Mouse (Mus musculus) CH12.LX (cell line): ENCODE results near the gene Abhd14b. TPM values are rescaled to one million over a fixed set of nuclear protein-coding genes. Genes with fewer than 3 reads are reported as not detected.

ENCODE experiments used
- DNase-seq: peaks from one replicate; pipeline ENCODE4 v3.0.0-alpha.2; 2013; ENCODE audit errors: extremely low read depth
- H3K27ac ChIP-seq: 2 replicates; pipeline ENCODE4 v1.5.1; 2012; ENCODE audit warnings: low read depth, mild to moderate bottlenecking, control low read depth, moderate library complexity; ENCODE audit not compliant: insufficient read depth
- H3K27me3 ChIP-seq: replicated peaks from 2 replicates; pipeline ENCODE3; 2012; ENCODE audit warnings: inconsistent platforms
- H3K36me3 ChIP-seq, 2 experiments: replicated peaks in 1 of 2; 2 replicates each; pipeline versions ENCODE3 to v1.6.1; 2012; ENCODE audit warnings: inconsistent platforms in 1 of 2, low read length in 1 of 2, mild to moderate bottlenecking in 1 of 2, mixed read lengths in 1 of 2, moderate library complexity in 1 of 2; ENCODE audit not compliant: control insufficient read depth in 1 of 2, insufficient read depth in 1 of 2
- H3K4me1 ChIP-seq, 2 experiments: 2 replicates each; pipeline ENCODE4 v1.6.1; 2012; ENCODE audit warnings: inconsistent platforms in 1 of 2, moderate library complexity in 1 of 2; ENCODE audit not compliant: insufficient read depth in 2 of 2, control insufficient read depth in 1 of 2
- H3K4me2 ChIP-seq: 2 replicates; pipeline ENCODE4 v1.6.1; 2012; ENCODE audit warnings: low read depth, mild to moderate bottlenecking, control low read depth; ENCODE audit not compliant: poor library complexity, insufficient read depth, severe bottlenecking
- H3K4me3 ChIP-seq, 3 experiments: fragments of 150-350 bp in 1 of 3; sonication (generic) in 1 of 3; replicated peaks in 1 of 3; 2 replicates each; pipeline versions ENCODE3 to v1.5.1; 2011 to 2012; ENCODE audit warnings: low read depth in 2 of 3, low read length in 2 of 3, mild to moderate bottlenecking in 2 of 3, moderate library complexity in 2 of 3, control low read depth in 1 of 3, improper control_type of control experiment in 1 of 3, inconsistent platforms in 1 of 3, mixed read lengths in 1 of 3; ENCODE audit not compliant: poor library complexity in 1 of 3
- H3K79me2 ChIP-seq: replicated peaks from 2 replicates; pipeline ENCODE4 v1.6.1; 2012; ENCODE audit warnings: mild to moderate bottlenecking, moderate library complexity; ENCODE audit not compliant: control insufficient read depth, poor library complexity, insufficient read depth, severe bottlenecking; ENCODE audit errors: extremely low read depth
- H3K9ac ChIP-seq: 2 replicates; pipeline ENCODE4 v1.6.1; 2012; ENCODE audit warnings: low read depth, mild to moderate bottlenecking, control low read depth, moderate library complexity; ENCODE audit not compliant: insufficient read depth
- H3K9me3 ChIP-seq: replicated peaks from 2 replicates; pipeline ENCODE3; 2012; ENCODE audit warnings: low read length, inconsistent platforms, mixed read lengths
- BHLHE40 ChIP-seq: IDR thresholded peaks from 2 replicates; pipeline ENCODE4 v1.6.1; 2011; ENCODE audit warnings: mild to moderate bottlenecking, low read depth, low read length, improper control_type of control experiment
- CHD2 ChIP-seq: IDR thresholded peaks from 2 replicates; pipeline ENCODE4 v1.6.1; 2011; ENCODE audit warnings: low read length, improper control_type of control experiment
- CTCF ChIP-seq, 2 experiments: IDR thresholded peaks in 1 of 2; conservative IDR thresholded peaks in 1 of 2; 2 replicates each; pipeline ENCODE4 v1.5.1; 2011 to 2012; ENCODE audit warnings: low read depth in 2 of 2, low read length in 2 of 2, improper control_type of control experiment in 1 of 2, inconsistent platforms in 1 of 2, mild to moderate bottlenecking in 1 of 2, moderate library complexity in 1 of 2
- ELF1 ChIP-seq: IDR thresholded peaks from 2 replicates; pipeline ENCODE4 v1.6.1; 2014; ENCODE audit warnings: low read depth, mild to moderate bottlenecking, inconsistent platforms, low read length, improper control_type of control experiment
- ETS1 ChIP-seq: conservative IDR thresholded peaks from 2 replicates; pipeline ENCODE4 v1.6.1; 2012; ENCODE audit warnings: low read depth, mild to moderate bottlenecking, inconsistent platforms, low read length, improper control_type of control experiment, moderate library complexity
- GABPA ChIP-seq: IDR thresholded peaks from 2 replicates; pipeline ENCODE4 v1.6.1; 2012; ENCODE audit warnings: low read depth, low read length, improper control_type of control experiment, inconsistent platforms; ENCODE audit not compliant: insufficient replicate concordance
- HCFC1 ChIP-seq: IDR thresholded peaks from 2 replicates; pipeline ENCODE4 v1.6.1; 2012; ENCODE audit warnings: low read depth, mild to moderate bottlenecking, inconsistent platforms, low read length, improper control_type of control experiment
- IRF4 ChIP-seq: IDR thresholded peaks from 2 replicates; pipeline ENCODE4 v1.6.1; 2014; ENCODE audit warnings: low read depth, mild to moderate bottlenecking, inconsistent platforms, low read length, improper control_type of control experiment
- JUND ChIP-seq: conservative IDR thresholded peaks from 2 replicates; pipeline ENCODE4 v1.6.1; 2011; ENCODE audit warnings: low read depth, low read length, improper control_type of control experiment
- MEF2A ChIP-seq: IDR thresholded peaks from 2 replicates; pipeline ENCODE4 v1.6.1; 2014; ENCODE audit warnings: low read depth, mild to moderate bottlenecking, inconsistent platforms, low read length, improper control_type of control experiment, borderline replicate concordance
- MXI1 ChIP-seq: IDR thresholded peaks from 2 replicates; pipeline ENCODE4 v1.6.1; 2011; ENCODE audit warnings: mild to moderate bottlenecking, low read depth, low read length, improper control_type of control experiment
- NRF1 ChIP-seq: IDR thresholded peaks from 2 replicates; pipeline ENCODE4 v1.6.1; 2014; ENCODE audit warnings: low read depth, mild to moderate bottlenecking, inconsistent platforms, low read length, improper control_type of control experiment, moderate library complexity
- POLR2A ChIP-seq: IDR thresholded peaks from 2 replicates; pipeline ENCODE4 v1.6.1; 2011; ENCODE audit warnings: low read depth, mild to moderate bottlenecking, improper control_type of control experiment, low read length
- POLR2AphosphoS2 ChIP-seq: IDR thresholded peaks from 2 replicates; pipeline ENCODE4 v1.6.1; 2011; ENCODE audit warnings: low read depth, low read length, improper control_type of control experiment
- RAD21 ChIP-seq: IDR thresholded peaks from 2 replicates; pipeline ENCODE4 v1.6.1; 2011; ENCODE audit warnings: low read depth, mild to moderate bottlenecking, low read length, improper control_type of control experiment, moderate library complexity
- RCOR1 ChIP-seq: conservative IDR thresholded peaks from 2 replicates; pipeline ENCODE4 v1.6.1; 2012; ENCODE audit warnings: low read depth, mild to moderate bottlenecking, inconsistent platforms, low read length, improper control_type of control experiment
- SIN3A ChIP-seq: IDR thresholded peaks from 2 replicates; pipeline ENCODE4 v1.6.1; 2012; ENCODE audit warnings: low read length, improper control_type of control experiment, inconsistent platforms
- SMC3 ChIP-seq: IDR thresholded peaks from 2 replicates; pipeline ENCODE4 v1.6.1; 2011; ENCODE audit warnings: low read depth, low read length, improper control_type of control experiment
- TCF12 ChIP-seq: IDR thresholded peaks from 2 replicates; pipeline ENCODE4 v1.6.1; 2014; ENCODE audit warnings: low read depth, mild to moderate bottlenecking, inconsistent platforms, low read length, improper control_type of control experiment
- USF1 ChIP-seq: IDR thresholded peaks from 2 replicates; pipeline ENCODE4 v1.6.1; 2014; ENCODE audit warnings: low read depth, mild to moderate bottlenecking, inconsistent platforms, low read length, improper control_type of control experiment
- USF2 ChIP-seq: conservative IDR thresholded peaks from 2 replicates; pipeline ENCODE4 v1.6.1; 2011; ENCODE audit warnings: low read depth, low read length, improper control_type of control experiment
- ZKSCAN1 ChIP-seq: IDR thresholded peaks from 2 replicates; pipeline ENCODE4 v1.6.1; 2012; ENCODE audit warnings: low read depth, inconsistent platforms, low read length, improper control_type of control experiment, borderline replicate concordance
- dilution Hi-C: fragments of 300-500 bp; cut with MboI; formaldehyde crosslinking; loops from 2 replicates; pipeline ENCODE4 v1.14.3; 2020; ENCODE audit warnings: low sequenced_read_pairs; ENCODE audit not compliant: extremely low pct_unique_long_range_greater_than_20kb, extremely low pct_ligation_motif_present
- in situ Hi-C: fragments of 300-500 bp; cut with MboI; formaldehyde crosslinking; loops from 3 replicates; pipeline ENCODE4 v1.14.3; 2019; ENCODE audit warnings: low sequenced_read_pairs, low pct_ligation_motif_present, low pct_unique_long_range_greater_than_20kb, mixed read lengths
- polyA plus RNA-seq: library from polyadenylated mRNA; unstranded; fragments of >175 nt; gene quantifications from 2 replicates; pipeline ENCODE4 v1.2.1, GENCODE M21; 2012; ENCODE audit warnings: low read depth; ENCODE audit not compliant: insufficient read length
- total RNA-seq, 2 experiments: library from RNA; depleted of rRNA; stranded (reverse); fragments of 300-350 nt in 1 of 2; fragments of >200 nt in 1 of 2; gene quantifications; 2 replicates each; pipeline ENCODE4 v1.2.3; 2012 to 2014

The Abhd14b gene
- total and polyA plus RNA-seq, 3 experiments: 2.9 to 5.4 (median 5.3) TPM

DNA sequence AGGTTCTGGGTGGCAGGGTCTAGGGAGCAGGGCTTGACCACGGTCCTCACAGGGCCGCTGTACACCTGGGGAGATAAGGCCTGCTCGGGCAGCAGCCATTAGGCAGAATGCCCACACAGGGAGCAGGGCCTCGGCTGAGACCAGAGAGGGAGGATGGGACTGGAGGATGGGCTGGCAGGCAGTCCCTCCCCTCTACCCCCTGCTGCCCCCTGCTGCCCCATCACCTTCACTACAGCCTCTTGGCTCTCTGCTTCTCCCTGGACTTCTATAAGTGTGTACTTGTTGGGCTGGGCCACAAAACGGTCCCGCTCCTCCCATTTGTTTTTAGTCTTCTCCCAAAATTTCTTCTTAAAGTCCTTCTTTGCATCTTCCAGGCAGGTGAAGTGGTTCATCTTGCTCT lies 27.2 kb downstream of the Abhd14b start:
- in situ Hi-C loops (no loop called here), dilution Hi-C loops (no loop called here)
- peak; percentile 77 for DNase-seq
- H3K27me3 ChIP-seq: no peaks in the 10 kb centered on the region
- H3K79me2 ChIP-seq: peaks cover 23% of the 10 kb centered on the region
- peak overlapping the region in 2 of 3 experiments; percentile 54 to 77 for H3K4me3 ChIP-seq
- TF ChIP-seq HCFC1 (peak; percentile 33; the same call in 1 of the 2 replicates), SMC3 (peak; percentile 55), POLR2A (peak; percentile 33; the same call in 1 of the 2 replicates), TCF12 (no peak), BHLHE40 (no peak), RAD21 (peak; percentile 48), CHD2 (peak; percentile 83), POLR2AphosphoS2 (no peak), CTCF (conservative IDR thresholded peaks at IDR 0.05 in 1 of 2, IDR thresholded peaks at IDR 0.05 in 1 of 2; ENCODE audit: low read depth in 2 of 2, low read length in 2 of 2) (peak; percentile 50 to 71; a peak in 3 of 4 replicates), IRF4 (peak; percentile 28; the same call in 1 of the 2 replicates), SIN3A (0 out of 2 replicates have a peak, but pooled peaks have one; percentile 11), ELF1 (no peak; the same call in 1 of the 2 replicates), NRF1 (0 out of 2 replicates have a peak, but pooled peaks have one; percentile 9)
- H3K36me3 ChIP-seq: peaks cover 3 to 47% of the 10 kb centered on the region in 2 experiments
- no peaks in the 10 kb centered on the region for H3K9me3 ChIP-seq
- H3K27ac ChIP-seq: no peak overlapping the region
- H3K4me1 ChIP-seq: peaks cover 2 to 51% of the 10 kb centered on the region in 2 experiments; a peak in 3 of 4 replicates
- peak overlapping the region; percentile 90 for H3K4me2 ChIP-seq
- peak overlapping the region; percentile 18; the same call in 1 of the 2 replicates for H3K9ac ChIP-seq

GRCm38 (mm10) chr9:106475046-106475445 lies 27.8 kb downstream of the Abhd14b start:
- no peaks in the 10 kb centered on the region for H3K27me3 ChIP-seq
- in situ Hi-C loops: loop anchor here (5.0 kb wide), 1 partner anchor 38 kb away; the partner anchor contains the start of gene Acy1
- peak overlapping the region; percentile 61 for H3K9ac ChIP-seq
- peak; percentile 20 for DNase-seq
- H3K4me1 ChIP-seq: peaks cover 6 to 56% of the 10 kb centered on the region in 2 experiments
- H3K79me2 ChIP-seq: peaks cover 26% of the 10 kb centered on the region
- H3K36me3 ChIP-seq: peaks cover 9 to 51% of the 10 kb centered on the region in 2 experiments
- peak overlapping the region; percentile 54 to 77 (median 66) for H3K4me3 ChIP-seq
- H3K9me3 ChIP-seq: no peaks in the 10 kb centered on the region
- dilution Hi-C loops: no loop called here
- H3K4me2 ChIP-seq: peak overlapping the region; percentile 90
- H3K27ac ChIP-seq: no peak overlapping the region
- TF ChIP-seq POLR2A (no peak), ZKSCAN1 (no peak), SIN3A (peak; percentile 37; the same call in 1 of the 2 replicates)

DNA sequence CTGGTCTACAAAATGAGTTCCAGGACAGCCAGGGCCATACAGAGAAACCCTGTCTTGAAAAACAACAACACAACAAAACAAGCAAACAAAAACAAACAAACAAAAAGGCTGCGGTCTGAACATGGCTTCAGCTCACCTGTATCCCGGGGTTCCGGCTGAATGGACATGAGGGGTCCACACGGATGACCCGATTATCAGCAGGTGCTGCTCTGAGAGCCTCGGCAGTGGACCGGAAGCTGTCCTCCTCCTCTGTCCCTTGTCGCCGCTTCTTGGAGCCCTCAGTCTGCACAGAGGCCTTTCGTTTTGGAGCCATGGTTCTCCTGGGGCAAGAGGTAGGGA lies 28.4 kb downstream of the Abhd14b start, which contains the start of gene Rrp9:
Gene Rrp9 (plus strand): TSS at position 301 of the 339 bp plus-strand sequence.
- dilution Hi-C loops (no loop called here), in situ Hi-C loops (loop anchor here (5.0 kb wide), 1 partner anchor 38 kb away; the partner anchor contains the start of gene Acy1)
- Histone ChIP-seq H3K27ac (peak within 1 kb of the TSS; percentile 13; the same call in 1 of the 2 replicates), H3K27me3 (no peaks in the 10 kb centered on the region), H3K4me2 (peak within 1 kb of the TSS; percentile 90), H3K9ac (peak within 1 kb of the TSS; percentile 61), H3K4me1 (peaks cover 6 to 62% of the 10 kb centered on the region in 2 experiments), H3K4me3 (peak within 1 kb of the TSS; percentile 54 to 77 (median 66)), H3K9me3 (no peaks in the 10 kb centered on the region), H3K79me2 (peaks cover 26% of the 10 kb centered on the region), H3K36me3 (peaks cover 15 to 55% of the 10 kb centered on the region in 2 experiments)
- no peak for DNase-seq
- no peak for TF ChIP-seq MXI1
- TF ChIP-seq JUND: no peak
- TF ChIP-seq BHLHE40: no peak
- no peak for TF ChIP-seq MEF2A
- TF ChIP-seq USF1: no peak
- no peak for TF ChIP-seq RCOR1
- no peak for TF ChIP-seq IRF4
- no peak for TF ChIP-seq ETS1
- no peak for TF ChIP-seq CHD2
- TF ChIP-seq NRF1: no peak
- no peak for TF ChIP-seq ELF1
- no peak for TF ChIP-seq GABPA
- no peak for TF ChIP-seq USF2
- TF ChIP-seq ZKSCAN1: no peak
- no peak for TF ChIP-seq POLR2A
